Mouse (Mus musculus) ES-Bruce4 (cell line): Measurements from ENCODE around the gene Sdk2.

Source experiments
- EP300 ChIP-seq: IDR thresholded peaks from 2 replicates; pipeline ENCODE4 v1.6.1; 2011; ENCODE audit warnings: low read depth, low read length; ENCODE audit not compliant: insufficient read depth
- POLR2A ChIP-seq: IDR thresholded peaks from one replicate; pipeline ENCODE4 v1.8.1; 2011; ENCODE audit warnings: low read length; ENCODE audit not compliant: insufficient read depth

- TF ChIP-seq POLR2A: no peak
- TF ChIP-seq EP300: no peak
These were observed 19.9 kb downstream of the Sdk2 start for GRCm38 (mm10) chr11:114046927-114047326.
